Mouse (Mus musculus): ENCODE measurements around the gene Gale. TPM values are rescaled to one million over a fixed set of nuclear protein-coding genes. Genes with fewer than 3 reads are reported as not detected.
"Not testable (repeated sequence)": the region's sequence is repeated elsewhere in the genome, so short reads cannot be mapped to it uniquely, and the experiment has no call there.

The Gale gene
- polyA plus RNA-seq, 1 experiment, result 12.7 TPM

- not testable (repeated sequence) for H3K27ac ChIP-seq (ENCODE audit: insufficient read depth, low read length); H3K4me3 ChIP-seq (ENCODE audit: insufficient read depth, low read length); H3K4me1 ChIP-seq (ENCODE audit: control insufficient read depth, insufficient read depth, low read length)
- TF ChIP-seq CTCF (IDR thresholded peaks at IDR 0.05; ENCODE audit: borderline replicate concordance, insufficient read depth, low read length), result 0 out of 2 replicates have a peak, but pooled peaks have one; percentile 22
Observed at GRCm38 (mm10) chr4:135941026-135941425, 22.5 kb upstream of the Gale start.

DNA sequence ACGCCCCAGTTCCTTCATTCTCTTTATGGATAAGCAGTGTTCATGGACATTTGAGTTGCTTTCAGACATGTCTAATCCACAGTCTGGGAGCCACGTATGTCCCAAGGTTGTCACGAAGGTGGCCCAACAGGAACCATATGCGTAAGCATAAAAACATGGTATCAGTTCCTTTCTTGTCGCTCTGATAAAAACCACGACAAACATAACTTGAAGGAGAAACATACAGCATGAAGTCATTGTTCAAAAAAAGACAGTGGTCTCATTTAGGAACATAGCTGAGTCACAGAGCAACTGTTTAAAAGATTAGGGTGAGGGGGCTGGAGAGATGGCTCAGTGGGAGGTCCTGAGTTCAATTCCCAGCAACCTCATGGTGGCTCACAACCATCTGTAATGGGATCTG, 21.3 kb upstream of the Gale start:
- no peaks in the 10 kb centered on the region for H3K4me1 ChIP-seq (ENCODE audit: control insufficient read depth, insufficient read depth, low read length)
- TF ChIP-seq CTCF (IDR thresholded peaks at IDR 0.05; ENCODE audit: borderline replicate concordance, insufficient read depth, low read length) (no peak), POLR2A (IDR thresholded peaks at IDR 0.05; ENCODE audit: low read depth, low read length) (no peak)
- no peak overlapping the region for H3K27ac ChIP-seq (ENCODE audit: insufficient read depth, low read length)
- no peak overlapping the region for H3K4me3 ChIP-seq (ENCODE audit: insufficient read depth, low read length)

DNA sequence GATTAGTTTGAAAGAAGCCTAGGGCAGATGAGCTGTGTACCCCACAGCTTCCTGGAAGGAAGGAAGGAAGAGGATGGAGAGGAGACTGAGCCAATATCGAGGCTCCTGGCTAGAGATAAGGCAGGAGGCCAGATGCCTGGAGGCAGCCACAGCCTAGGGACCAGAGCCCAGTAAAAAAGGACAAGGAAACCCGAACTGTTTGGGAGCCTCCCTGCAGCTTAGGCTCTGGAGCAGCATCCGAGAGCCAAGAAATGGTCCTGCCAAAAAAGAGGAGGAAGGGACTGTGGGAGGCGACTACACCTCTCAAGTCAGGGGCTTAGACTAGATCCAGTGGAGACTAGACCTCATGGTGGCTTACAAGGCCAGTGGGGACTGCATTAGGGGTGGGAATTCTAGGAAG, 20.1 kb upstream of the Gale start:
- TF ChIP-seq POLR2A (IDR thresholded peaks at IDR 0.05; ENCODE audit: low read depth, low read length) (no peak), CTCF (IDR thresholded peaks at IDR 0.05; ENCODE audit: borderline replicate concordance, insufficient read depth, low read length) (no peak)
- no peak overlapping the region for H3K4me3 ChIP-seq (ENCODE audit: insufficient read depth, low read length)
- no peak overlapping the region for H3K27ac ChIP-seq (ENCODE audit: insufficient read depth, low read length)
- no peaks in the 10 kb centered on the region for H3K4me1 ChIP-seq (ENCODE audit: control insufficient read depth, insufficient read depth, low read length)

DNA sequence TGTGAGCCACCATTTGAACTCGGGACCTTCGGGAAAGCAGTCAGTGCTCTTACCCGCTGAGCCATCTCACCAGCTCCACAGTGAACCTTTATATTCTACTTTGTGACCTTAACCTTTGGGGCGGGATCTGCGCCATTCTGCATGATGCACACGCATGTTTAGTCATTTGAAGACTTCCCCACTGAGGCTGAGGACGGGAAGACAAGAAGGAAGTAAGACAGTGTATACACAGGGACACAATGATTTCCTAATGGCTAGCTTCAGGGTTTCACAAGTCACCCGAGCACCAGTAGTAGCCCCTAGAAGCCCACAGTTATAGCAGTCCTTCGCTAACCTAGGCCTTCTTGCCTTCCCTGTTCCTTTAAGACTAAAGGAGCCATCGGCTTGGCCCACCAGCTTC, 17.8 kb upstream of the Gale start:
- Histone ChIP-seq H3K4me1 (ENCODE audit: control insufficient read depth, insufficient read depth, low read length) (no peaks in the 10 kb centered on the region), H3K4me3 (ENCODE audit: insufficient read depth, low read length) (no peak overlapping the region), H3K27ac (ENCODE audit: insufficient read depth, low read length) (no peak overlapping the region)
- TF ChIP-seq CTCF (IDR thresholded peaks at IDR 0.05; ENCODE audit: borderline replicate concordance, insufficient read depth, low read length) (no peak), POLR2A (IDR thresholded peaks at IDR 0.05; ENCODE audit: low read depth, low read length) (no peak)

DNA sequence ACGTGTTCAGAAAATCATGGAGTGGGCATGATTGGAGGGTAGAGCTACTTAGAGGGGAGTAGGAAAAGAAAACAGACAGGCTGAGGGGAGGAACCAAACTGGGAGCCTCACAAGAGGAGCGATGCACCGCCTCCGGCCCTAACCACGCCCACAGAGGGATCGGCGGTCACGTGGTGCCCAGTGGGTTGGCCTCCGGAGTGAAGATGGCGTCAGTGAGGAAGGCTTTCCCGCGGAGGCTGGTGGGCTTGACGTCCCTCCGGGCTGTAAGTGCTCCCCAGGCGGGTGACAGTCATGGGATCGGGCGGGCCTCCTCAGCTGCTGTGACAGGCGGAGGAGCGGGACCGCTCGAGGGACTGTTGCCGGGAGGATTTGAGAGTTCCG, 17.3 kb upstream of the Gale start, which contains the start of gene Hmgcl:
Gene Hmgcl, plus strand, starts transcription at position 171 of the 381 bp plus-strand sequence.
- Histone ChIP-seq H3K27ac (ENCODE audit: insufficient read depth, low read length) (peak within 1 kb of the TSS; percentile 26), H3K4me3 (ENCODE audit: insufficient read depth, low read length) (peak within 1 kb of the TSS; percentile 79), H3K4me1 (ENCODE audit: control insufficient read depth, insufficient read depth, low read length) (no peaks in the 10 kb centered on the region)
- TF ChIP-seq CTCF (IDR thresholded peaks at IDR 0.05; ENCODE audit: borderline replicate concordance, insufficient read depth, low read length) (no peak), POLR2A (IDR thresholded peaks at IDR 0.05; ENCODE audit: low read depth, low read length) (peak; percentile 95)

DNA sequence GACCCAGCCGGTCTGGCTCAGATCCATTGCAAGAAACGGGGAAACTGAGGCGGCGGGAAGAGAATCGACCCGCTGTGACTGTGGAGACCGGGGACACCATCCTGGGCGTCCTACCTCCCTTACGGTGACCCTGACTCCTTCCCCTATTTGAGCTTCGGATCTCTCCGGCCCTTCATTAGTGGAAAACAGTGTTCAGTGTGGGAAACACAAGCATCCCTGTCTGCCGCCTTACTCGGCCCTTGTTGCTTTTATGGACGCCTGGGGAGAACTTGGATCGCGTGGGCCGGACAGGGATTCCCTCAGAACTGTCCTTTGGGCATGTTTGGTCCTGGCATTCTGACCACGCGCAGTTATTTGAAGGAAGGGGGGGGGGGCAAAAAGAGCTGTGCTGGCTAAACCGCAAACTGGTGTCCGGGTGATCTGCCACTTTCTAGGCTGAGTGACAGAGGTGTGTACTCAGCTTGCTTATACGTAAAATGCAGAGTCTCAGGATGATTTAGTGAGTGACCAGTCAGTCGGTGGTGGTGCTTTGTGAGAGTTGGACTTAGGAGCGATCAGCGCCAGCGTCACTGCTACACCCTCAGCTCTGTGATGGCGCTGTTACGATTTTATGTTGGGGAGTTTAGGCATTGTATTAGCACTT, 16.7 kb upstream of the Gale start:
- H3K4me3 ChIP-seq (ENCODE audit: insufficient read depth, low read length), result peak overlapping the region; percentile 79
- peak overlapping the region; percentile 26 for H3K27ac ChIP-seq (ENCODE audit: insufficient read depth, low read length)
- H3K4me1 ChIP-seq (ENCODE audit: control insufficient read depth, insufficient read depth, low read length), result no peaks in the 10 kb centered on the region
- TF ChIP-seq POLR2A (IDR thresholded peaks at IDR 0.05; ENCODE audit: low read depth, low read length), result 0 out of 2 replicates have a peak, but pooled peaks have one; percentile 36
- TF ChIP-seq CTCF (IDR thresholded peaks at IDR 0.05; ENCODE audit: borderline replicate concordance, insufficient read depth, low read length), result no peak

GRCm38 (mm10) chr4:135948142-135948541, 15.4 kb upstream of the Gale start:
- no peak overlapping the region for H3K27ac ChIP-seq (ENCODE audit: insufficient read depth, low read length)
- TF ChIP-seq CTCF (IDR thresholded peaks at IDR 0.05; ENCODE audit: borderline replicate concordance, insufficient read depth, low read length) (no peak), POLR2A (IDR thresholded peaks at IDR 0.05; ENCODE audit: low read depth, low read length) (no peak)
- H3K4me1 ChIP-seq (ENCODE audit: control insufficient read depth, insufficient read depth, low read length), result no peaks in the 10 kb centered on the region
- no peak overlapping the region for H3K4me3 ChIP-seq (ENCODE audit: insufficient read depth, low read length)

DNA sequence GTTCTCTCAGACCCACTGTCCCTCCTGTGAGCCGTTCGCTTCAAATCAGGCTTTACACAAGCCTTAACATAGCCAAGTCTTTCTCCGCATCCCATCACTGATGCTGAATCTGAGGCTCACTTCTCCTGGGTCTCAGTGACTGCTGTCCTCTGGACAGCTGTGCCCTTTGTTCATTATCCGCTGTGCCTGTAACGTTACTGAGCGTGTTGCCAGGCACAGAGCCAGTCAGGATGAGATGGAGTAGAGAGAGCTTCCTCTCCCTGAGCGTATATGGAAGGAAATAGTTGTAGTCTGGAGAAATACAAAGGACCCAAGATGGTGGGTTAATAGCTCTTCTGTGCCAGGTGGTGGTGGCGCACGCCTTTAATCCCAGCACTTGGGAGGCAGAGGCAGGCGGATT, 14.1 kb upstream of the Gale start:
- TF ChIP-seq CTCF (IDR thresholded peaks at IDR 0.05; ENCODE audit: borderline replicate concordance, insufficient read depth, low read length) (no peak), POLR2A (IDR thresholded peaks at IDR 0.05; ENCODE audit: low read depth, low read length) (no peak)
- H3K27ac ChIP-seq (ENCODE audit: insufficient read depth, low read length), result no peak overlapping the region
- H3K4me1 ChIP-seq (ENCODE audit: control insufficient read depth, insufficient read depth, low read length), result no peaks in the 10 kb centered on the region
- H3K4me3 ChIP-seq (ENCODE audit: insufficient read depth, low read length), result no peak overlapping the region

GRCm38 (mm10) chr4:135949911-135950310, 13.6 kb upstream of the Gale start:
- H3K4me3 ChIP-seq (ENCODE audit: insufficient read depth, low read length), result no peak overlapping the region
- H3K27ac ChIP-seq (ENCODE audit: insufficient read depth, low read length), result no peak overlapping the region
- no peaks in the 10 kb centered on the region for H3K4me1 ChIP-seq (ENCODE audit: control insufficient read depth, insufficient read depth, low read length)
- TF ChIP-seq POLR2A (IDR thresholded peaks at IDR 0.05; ENCODE audit: low read depth, low read length) (no peak), CTCF (IDR thresholded peaks at IDR 0.05; ENCODE audit: borderline replicate concordance, insufficient read depth, low read length) (no peak)

GRCm38 (mm10) chr4:135950365-135950764, 13.2 kb upstream of the Gale start:
- TF ChIP-seq CTCF (IDR thresholded peaks at IDR 0.05; ENCODE audit: borderline replicate concordance, insufficient read depth, low read length) (no peak), POLR2A (IDR thresholded peaks at IDR 0.05; ENCODE audit: low read depth, low read length) (no peak)
- Histone ChIP-seq H3K27ac (ENCODE audit: insufficient read depth, low read length) (no peak overlapping the region), H3K4me3 (ENCODE audit: insufficient read depth, low read length) (no peak overlapping the region), H3K4me1 (ENCODE audit: control insufficient read depth, insufficient read depth, low read length) (no peaks in the 10 kb centered on the region)

Measured in embryonic fibroblast, embryonic 13.5 days (primary cell).